Mouse (Mus musculus) kidney, embryonic 16.5 days (tissue): ENCODE results near the gene Mmp2. TPM values are rescaled to one million over a fixed set of nuclear protein-coding genes. Genes with fewer than 3 reads are reported as not detected.
A peak's percentile ranks its signal among the peaks of the same experiment; 100 is the strongest.
"Not testable (repeated sequence)": the region's sequence is repeated elsewhere in the genome, so short reads cannot be mapped to it uniquely, and the experiment has no call there.

ENCODE experiments used
- ATAC-seq: fragments of 200-750 bp; cut with Nextera tagmentation; 2 replicates; pipeline ENCODE4 v1.8.0; 2017; ENCODE audit warnings: moderate TSS enrichment; ENCODE audit not compliant: low FRiP score, low TSS enrichment
- H3K27ac ChIP-seq: fragments of 300-500 bp; sonication (generic); 2 replicates; pipeline ENCODE4 v1.5.1; 2014; ENCODE audit warnings: low read length
- H3K27me3 ChIP-seq: fragments of 300-500 bp; sonication (generic); 2 replicates; pipeline ENCODE4 v1.6.1; 2014; ENCODE audit warnings: low read length, control low read depth, mixed read lengths; ENCODE audit not compliant: insufficient read depth
- H3K36me3 ChIP-seq: fragments of 300-500 bp; sonication (generic); 2 replicates; pipeline ENCODE4 v1.6.1; 2014; ENCODE audit warnings: low read length, control low read depth, mixed read lengths; ENCODE audit not compliant: insufficient read depth
- H3K4me1 ChIP-seq: fragments of 300-500 bp; sonication (generic); 2 replicates; pipeline ENCODE4 v1.6.1; 2014; ENCODE audit warnings: low read length, control low read depth, mixed read lengths; ENCODE audit not compliant: insufficient read depth
- H3K4me2 ChIP-seq: fragments of 300-500 bp; sonication (generic); replicated peaks from 2 replicates; pipeline ENCODE4 v1.6.1; 2014; ENCODE audit warnings: low read depth, low read length
- H3K4me3 ChIP-seq: fragments of 300-500 bp; sonication (generic); 2 replicates; pipeline ENCODE4 v1.5.1; 2014; ENCODE audit warnings: mild to moderate bottlenecking, low read length
- H3K9ac ChIP-seq: fragments of 300-500 bp; sonication (generic); replicated peaks from 2 replicates; pipeline ENCODE4 v1.6.1; 2014; ENCODE audit warnings: low read length
- H3K9me3 ChIP-seq: fragments of 300-500 bp; sonication (generic); 2 replicates; pipeline ENCODE4 v1.6.1; 2016; ENCODE audit warnings: low read length, control low read depth
- WGBS: fragments of 180-500 bp; shearing (Covaris S2); extraction: QIAGEN DNeasy Blood & Tissue Kit; methylation state at CpG from one replicate; pipeline ENCODE4 v1.1.7; 2014; 5-methylcytosine and 5-hydroxymethylcytosine counted together
- polyA plus RNA-seq: library from polyadenylated mRNA; unstranded; fragments of >200 nt; fragmentation: Nextera tagmentation; extraction: Ambion mirVana; gene quantifications from 2 replicates; pipeline ENCODE4 v1.2.1, GENCODE M21; 2015

Mmp2 gene
- polyA plus RNA-seq = 142 and 148 TPM in 2 replicates

- Histone ChIP-seq H3K9ac (peak within 1 kb of the TSS; percentile 74), H3K4me3 (peak within 1 kb of the TSS; percentile 57), H3K27me3 (no peaks in the 10 kb centered on the region), H3K27ac (peak within 1 kb of the TSS; percentile 84), H3K4me2 (peak within 1 kb of the TSS; percentile 65), H3K4me1 (peaks cover 12% of the 10 kb centered on the region), H3K36me3 (no peaks in the 10 kb centered on the region), H3K9me3 (no peaks in the 10 kb centered on the region)
- WGBS = 1% methylated on average over 35 of the region's 37 CpGs
- ATAC-seq = peak; percentile 88
Measured at GRCm38 (mm10) chr8:92827243-92828034, at the start of gene Mmp2. Mmp2 (plus strand) TSS chr8:92827291.

GRCm38 (mm10) chr8:92780976-92781375 is 46.1 kb upstream of the Mmp2 start:
- Histone ChIP-seq H3K27ac (no peak overlapping the region), H3K36me3 (no peaks in the 10 kb centered on the region), H3K9me3 (no peaks in the 10 kb centered on the region; the same call in 1 of the 2 replicates), H3K4me3 (no peak overlapping the region), H3K4me2 (no peak overlapping the region), H3K4me1 (no peaks in the 10 kb centered on the region), H3K9ac (no peak overlapping the region), H3K27me3 (no peaks in the 10 kb centered on the region)
- ATAC-seq = no peak
- WGBS = 54% methylated on average over 3 of the region's 3 CpGs

GRCm38 (mm10) chr8:92783906-92784610 is 43.0 kb upstream of the Mmp2 start:
- Histone ChIP-seq H3K9me3 (no peaks in the 10 kb centered on the region; the same call in 1 of the 2 replicates), H3K9ac (no peak overlapping the region), H3K27ac (no peak overlapping the region), H3K4me3 (no peak overlapping the region), H3K27me3 (no peaks in the 10 kb centered on the region), H3K4me2 (no peak overlapping the region), H3K4me1 (no peaks in the 10 kb centered on the region), H3K36me3 (no peaks in the 10 kb centered on the region)
- 56% methylated on average over 3 of the region's 3 CpGs for WGBS
- ATAC-seq = no peak

- H3K27ac ChIP-seq = no peak overlapping the region
- no peak overlapping the region for H3K4me3 ChIP-seq
- no peak overlapping the region for H3K4me2 ChIP-seq
- no peaks in the 10 kb centered on the region for H3K36me3 ChIP-seq
- 66% methylated on average over 3 of the region's 3 CpGs for WGBS
- no peaks in the 10 kb centered on the region for H3K27me3 ChIP-seq
- H3K9me3 ChIP-seq = no peaks in the 10 kb centered on the region; the same call in 1 of the 2 replicates
- no peak for ATAC-seq
- no peaks in the 10 kb centered on the region for H3K4me1 ChIP-seq
- no peak overlapping the region for H3K9ac ChIP-seq
Measured at GRCm38 (mm10) chr8:92790835-92791234, 36.3 kb upstream of the Mmp2 start.

GRCm38 (mm10) chr8:92791999-92792398 is 35.1 kb upstream of the Mmp2 start:
- WGBS = 80% methylated on average over 2 of the region's 2 CpGs
- H3K4me2 ChIP-seq, H3K27me3 ChIP-seq, H3K27ac ChIP-seq, H3K4me1 ChIP-seq, H3K9me3 ChIP-seq, H3K9ac ChIP-seq, ATAC-seq, H3K4me3 ChIP-seq, H3K36me3 ChIP-seq: not testable (repeated sequence)

GRCm38 (mm10) chr8:92793852-92794580 is 33.1 kb upstream of the Mmp2 start:
- no peaks in the 10 kb centered on the region for H3K27me3 ChIP-seq
- no peaks in the 10 kb centered on the region for H3K9me3 ChIP-seq
- WGBS = 73% methylated on average over 14 of the region's 14 CpGs

GRCm38 (mm10) chr8:92797527-92797931 is 29.6 kb upstream of the Mmp2 start:
- no peak for ATAC-seq
- H3K27ac ChIP-seq = no peak overlapping the region
- H3K4me1 ChIP-seq = no peaks in the 10 kb centered on the region
- no peak overlapping the region for H3K4me3 ChIP-seq
- 85% methylated on average over 7 of the region's 7 CpGs for WGBS
- H3K27me3 ChIP-seq = no peaks in the 10 kb centered on the region
- no peak overlapping the region for H3K9ac ChIP-seq
- no peaks in the 10 kb centered on the region for H3K9me3 ChIP-seq
- H3K36me3 ChIP-seq = no peaks in the 10 kb centered on the region
- H3K4me2 ChIP-seq = no peak overlapping the region

More at GRCm38 (mm10) chr8:92793852-92794580, 33.1 kb upstream of the Mmp2 start:
- no peaks in the 10 kb centered on the region for H3K36me3 ChIP-seq
- H3K4me1 ChIP-seq = no peaks in the 10 kb centered on the region
- H3K27ac ChIP-seq = no peak overlapping the region
- no peak for ATAC-seq
- H3K9ac ChIP-seq = no peak overlapping the region
- no peak overlapping the region for H3K4me2 ChIP-seq
- H3K4me3 ChIP-seq = no peak overlapping the region

- Histone ChIP-seq H3K36me3 (no peaks in the 10 kb centered on the region), H3K27ac (no peak overlapping the region), H3K4me1 (no peaks in the 10 kb centered on the region), H3K4me2 (no peak overlapping the region), H3K9ac (no peak overlapping the region), H3K27me3 (no peaks in the 10 kb centered on the region), H3K4me3 (no peak overlapping the region), H3K9me3 (no peaks in the 10 kb centered on the region)
- WGBS = 90% methylated on average over 11 of the region's 11 CpGs
- ATAC-seq = no peak
Measured at GRCm38 (mm10) chr8:92799406-92799805, 27.7 kb upstream of the Mmp2 start.

GRCm38 (mm10) chr8:92801231-92801630 is 25.9 kb upstream of the Mmp2 start:
- Histone ChIP-seq H3K4me3 (no peak overlapping the region), H3K27me3 (no peaks in the 10 kb centered on the region), H3K9ac (no peak overlapping the region), H3K4me2 (no peak overlapping the region), H3K27ac (no peak overlapping the region), H3K4me1 (no peaks in the 10 kb centered on the region), H3K9me3 (no peaks in the 10 kb centered on the region), H3K36me3 (no peaks in the 10 kb centered on the region)
- no peak for ATAC-seq
- 74% methylated on average over 8 of the region's 8 CpGs for WGBS
